Mouse (Mus musculus) liver, postnatal 0 days (tissue): ENCODE measurements around the gene Cdca7l. TPM values are rescaled to one million over a fixed set of nuclear protein-coding genes. Genes with fewer than 3 reads are reported as not detected.

ENCODE experiments used
- ATAC-seq: fragments of 200-750 bp; cut with Nextera tagmentation; 2 replicates; pipeline ENCODE4 v1.8.0; 2017; ENCODE audit warnings: mild to moderate bottlenecking, moderate library complexity
- DNase-seq: peaks from one replicate; pipeline ENCODE4 v3.0.0-alpha.2; 2016
- H3K27ac ChIP-seq: fragments of 300-500 bp; sonication (generic); 2 replicates; pipeline ENCODE4 v1.5.1; 2014; ENCODE audit warnings: antibody characterized with exemption, moderate library complexity, mild to moderate bottlenecking, low read depth
- H3K27me3 ChIP-seq: fragments of 300-500 bp; sonication (generic); 2 replicates; pipeline ENCODE4 v1.6.1; 2014; ENCODE audit warnings: low read length, control low read depth, mixed read lengths; ENCODE audit not compliant: insufficient read depth
- H3K36me3 ChIP-seq: fragments of 300-500 bp; sonication (generic); replicated peaks from 2 replicates; pipeline ENCODE4 v1.6.1; 2014; ENCODE audit warnings: mild to moderate bottlenecking, control low read depth, low read length, moderate library complexity, mixed read lengths; ENCODE audit not compliant: insufficient read depth
- H3K4me1 ChIP-seq: fragments of 300-500 bp; sonication (generic); 2 replicates; pipeline ENCODE4 v1.6.1; 2014; ENCODE audit warnings: antibody characterized with exemption, mild to moderate bottlenecking, control low read depth; ENCODE audit not compliant: insufficient read depth
- H3K4me2 ChIP-seq: fragments of 300-500 bp; sonication (generic); 2 replicates; pipeline ENCODE4 v1.6.1; 2014; ENCODE audit warnings: low read depth, mild to moderate bottlenecking, low read length, moderate library complexity, mixed read lengths
- H3K4me3 ChIP-seq: fragments of 300-500 bp; sonication (generic); 2 replicates; pipeline ENCODE4 v1.5.1; 2014; ENCODE audit warnings: low read depth, low read length
- H3K9ac ChIP-seq: fragments of 300-500 bp; sonication (generic); replicated peaks from 2 replicates; pipeline ENCODE4 v1.6.1; 2014; ENCODE audit warnings: mild to moderate bottlenecking, moderate library complexity
- H3K9me3 ChIP-seq: fragments of 300-500 bp; sonication (generic); 2 replicates; pipeline ENCODE4 v1.6.1; 2016; ENCODE audit warnings: mild to moderate bottlenecking, control low read depth, low read length, mixed read lengths
- CTCF ChIP-seq: sonication (generic); IDR thresholded peaks from 2 replicates; pipeline ENCODE4 v1.5.1; 2016; ENCODE audit warnings: antibody characterized with exemption, low read depth
- EP300 ChIP-seq: IDR thresholded peaks from 2 replicates; pipeline ENCODE4 v1.6.1; 2016; ENCODE audit warnings: antibody characterized with exemption, low read depth, mild to moderate bottlenecking
- WGBS: fragments of 180-500 bp; shearing (Covaris S2); extraction: QIAGEN DNeasy Blood & Tissue Kit; methylation state at CpG from one replicate; pipeline ENCODE4 v1.1.7; 2014; ENCODE audit not compliant: insufficient replicate concordance; 5-methylcytosine and 5-hydroxymethylcytosine counted together
- polyA plus RNA-seq: library from polyadenylated mRNA; unstranded; fragments of >200 nt; fragmentation: Nextera tagmentation; extraction: Ambion mirVana; gene quantifications from 2 replicates; pipeline ENCODE4 v1.2.1, GENCODE M21; 2015

Gene Cdca7l
- polyA plus RNA-seq, 1 experiment from 2014 or later = 7.8 TPM

- 6% methylated on average over 5 of the region's 5 CpGs for WGBS
- Histone ChIP-seq H3K36me3 (no peaks in the 10 kb centered on the region), H3K9ac (no peak overlapping the region), H3K27ac (no peak overlapping the region), H3K9me3 (no peaks in the 10 kb centered on the region), H3K4me1 (no peaks in the 10 kb centered on the region), H3K4me2 (no peak overlapping the region), H3K27me3 (no peaks in the 10 kb centered on the region), H3K4me3 (no peak overlapping the region)
- ATAC-seq (no peak), DNase-seq (peak; percentile 78)
- no peak for TF ChIP-seq EP300
- peak; percentile 85 for TF ChIP-seq CTCF
Measured at GRCm38 (mm10) chr12:117769113-117769512, 35.0 kb upstream of the Cdca7l start.

- Histone ChIP-seq H3K9me3 (no peaks in the 10 kb centered on the region), H3K4me2 (no peak overlapping the region), H3K27ac (no peak overlapping the region), H3K36me3 (no peaks in the 10 kb centered on the region), H3K4me3 (no peak overlapping the region), H3K9ac (no peak overlapping the region), H3K4me1 (no peaks in the 10 kb centered on the region), H3K27me3 (no peaks in the 10 kb centered on the region)
- no peak for TF ChIP-seq EP300
- TF ChIP-seq CTCF = no peak
- DNase-seq (no peak), ATAC-seq (no peak)
- 59% methylated on average over 2 of the region's 2 CpGs for WGBS
Measured at GRCm38 (mm10) chr12:117770211-117770610, 33.9 kb upstream of the Cdca7l start.

DNA sequence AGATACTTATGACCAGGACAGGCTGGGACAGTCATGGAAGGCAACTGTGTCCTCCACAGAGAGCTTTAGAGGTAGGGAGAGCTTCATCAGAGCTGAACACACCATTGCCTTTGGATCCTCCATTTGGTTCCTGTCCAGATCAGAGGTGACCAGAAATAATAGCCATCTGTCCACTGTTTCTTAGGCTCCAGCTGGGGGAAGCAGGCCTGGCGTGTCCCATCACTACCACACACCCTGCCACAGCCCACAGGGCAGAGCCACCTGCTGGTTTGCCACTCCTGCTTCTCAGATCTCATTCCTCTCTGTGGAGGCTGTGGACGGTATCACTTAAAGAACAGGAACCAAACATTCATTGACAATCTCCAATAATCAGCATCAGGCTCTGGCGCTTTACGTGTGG, 32.9 kb upstream of the Cdca7l start:
- no peak for ATAC-seq
- Histone ChIP-seq H3K9me3 (no peaks in the 10 kb centered on the region), H3K36me3 (no peaks in the 10 kb centered on the region), H3K9ac (no peak overlapping the region), H3K27ac (no peak overlapping the region), H3K4me2 (no peak overlapping the region), H3K4me1 (no peaks in the 10 kb centered on the region), H3K27me3 (no peaks in the 10 kb centered on the region), H3K4me3 (no peak overlapping the region)
- TF ChIP-seq EP300 (no peak), CTCF (no peak)
- 80% methylated on average over 4 of the region's 4 CpGs for WGBS
- no peak for DNase-seq

GRCm38 (mm10) chr12:117772638-117773037, 31.5 kb upstream of the Cdca7l start:
- no peaks in the 10 kb centered on the region for H3K9me3 ChIP-seq
- H3K4me1 ChIP-seq = no peaks in the 10 kb centered on the region; the same call in 1 of the 2 replicates
- H3K36me3 ChIP-seq = no peaks in the 10 kb centered on the region
- no peak for TF ChIP-seq EP300
- peak; percentile 79 for TF ChIP-seq CTCF
- DNase-seq (peak; percentile 75), ATAC-seq (peak; percentile 51; the same call in 1 of the 2 replicates)
- H3K27me3 ChIP-seq = no peaks in the 10 kb centered on the region
- no peak overlapping the region for H3K4me2 ChIP-seq
- H3K9ac ChIP-seq = no peak overlapping the region
- no peak overlapping the region for H3K4me3 ChIP-seq
- 3% methylated on average over 2 of the region's 2 CpGs for WGBS
- H3K27ac ChIP-seq = no peak overlapping the region

- Histone ChIP-seq H3K36me3 (no peaks in the 10 kb centered on the region), H3K4me3 (no peak overlapping the region), H3K27ac (no peak overlapping the region), H3K4me2 (no peak overlapping the region), H3K4me1 (peaks cover 2% of the 10 kb centered on the region), H3K9ac (no peak overlapping the region), H3K27me3 (no peaks in the 10 kb centered on the region), H3K9me3 (no peaks in the 10 kb centered on the region)
- TF ChIP-seq EP300 (no peak), CTCF (no peak)
- WGBS = 50% methylated on average over 5 of the region's 5 CpGs
- no peak for ATAC-seq
- no peak for DNase-seq
Measured at GRCm38 (mm10) chr12:117776841-117777240, 27.2 kb upstream of the Cdca7l start.

DNA sequence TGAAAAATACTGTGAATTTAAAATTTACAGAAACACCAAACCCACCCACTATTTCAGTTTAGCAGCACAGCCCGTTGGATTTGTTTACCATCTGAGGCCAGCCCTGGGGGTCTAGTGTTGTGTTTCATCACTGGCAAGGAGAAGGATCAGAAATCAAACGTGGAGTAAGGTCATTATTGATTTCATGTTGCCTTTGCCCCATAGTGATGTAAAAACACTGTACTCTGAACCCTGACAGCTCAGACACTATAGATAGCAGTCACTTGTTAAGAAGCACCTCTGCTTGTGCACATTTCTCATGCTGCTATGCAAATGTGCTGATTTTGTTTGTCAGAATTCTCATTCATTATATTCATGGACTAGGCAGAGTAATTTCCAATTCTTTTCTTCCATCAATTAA, 22.7 kb upstream of the Cdca7l start:
- H3K27me3 ChIP-seq = no peaks in the 10 kb centered on the region
- 46% methylated on average over 2 of the region's 2 CpGs for WGBS
- no peak overlapping the region for H3K9ac ChIP-seq
- H3K4me2 ChIP-seq = no peak overlapping the region
- H3K4me3 ChIP-seq = no peak overlapping the region
- peak; percentile 88 for ATAC-seq
- DNase-seq = peak; percentile 21
- no peak for TF ChIP-seq CTCF
- peak; percentile 63 for TF ChIP-seq EP300
- H3K36me3 ChIP-seq = no peaks in the 10 kb centered on the region
- H3K9me3 ChIP-seq = no peaks in the 10 kb centered on the region
- peaks cover 4% of the 10 kb centered on the region for H3K4me1 ChIP-seq
- peak overlapping the region; percentile 66 for H3K27ac ChIP-seq

DNA sequence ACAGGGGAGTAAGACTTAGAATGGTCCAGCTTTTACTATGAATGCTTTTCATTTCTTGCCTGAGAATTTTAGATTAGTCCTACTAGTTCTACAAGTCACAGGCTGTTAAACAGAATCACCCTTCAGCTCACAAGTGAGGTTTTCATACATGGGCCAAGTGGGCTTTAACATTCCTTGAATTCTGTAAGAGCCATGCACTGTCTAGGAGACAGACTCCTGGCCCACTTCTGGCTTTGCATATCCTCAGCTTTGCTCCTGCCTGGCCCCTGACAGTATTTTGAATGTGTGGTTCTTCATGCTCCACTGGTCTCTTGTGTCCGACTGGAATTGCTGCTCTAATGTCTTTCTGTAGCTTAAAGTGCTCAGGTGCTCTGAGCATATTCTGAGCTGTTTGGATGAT, 20.7 kb upstream of the Cdca7l start:
- TF ChIP-seq EP300 (no peak), CTCF (no peak)
- Histone ChIP-seq H3K4me1 (peaks cover 4% of the 10 kb centered on the region), H3K4me2 (no peak overlapping the region), H3K36me3 (no peaks in the 10 kb centered on the region), H3K27ac (no peak overlapping the region), H3K9ac (no peak overlapping the region), H3K27me3 (no peaks in the 10 kb centered on the region), H3K4me3 (no peak overlapping the region), H3K9me3 (no peaks in the 10 kb centered on the region)
- DNase-seq (no peak), ATAC-seq (no peak)
- 73% methylated on average over 1 of the region's 1 CpGs for WGBS
